Mouse (Mus musculus): ENCODE results near the gene Rplp2. TPM values are rescaled to one million over a fixed set of nuclear protein-coding genes. Genes with fewer than 3 reads are reported as not detected.
"Not testable (repeated sequence)": the region's sequence is repeated elsewhere in the genome, so short reads cannot be mapped to it uniquely, and the experiment has no call there.

The Rplp2 gene
- 1,000 to 10,000 TPM; 1,094 to 1,114 TPM for total RNA-seq (2021)
- long read RNA-seq, experiment 1, transcript Rplp2-201 (5 exons, 964 nt) = major isoform, 579 of 643 reads
- long read RNA-seq, experiment 1, transcript Rplp2-202 (4 exons, 449 nt) = minor isoform, 13 of 643 reads
- long read RNA-seq, experiment 1, transcript Rplp2-204 (2 exons, 399 nt) = minor isoform, 7 of 643 reads
- long read RNA-seq, experiment 1, partial matches to known transcripts = 6 of 643 reads
- long read RNA-seq, experiment 1, other reads (novel, unspliced or antisense) = 35 of 643 reads
- long read RNA-seq, experiment 2, transcript Rplp2-201 (5 exons, 964 nt) = major isoform, 273 of 298 reads
- long read RNA-seq, experiment 2, transcript Rplp2-202 (4 exons, 449 nt) = minor isoform, 7 of 298 reads
- long read RNA-seq, experiment 2, partial matches to known transcripts = 2 of 298 reads
- long read RNA-seq, experiment 2, other reads (novel, unspliced or antisense) = 13 of 298 reads

- peak; percentile 96 to 97 for DNase-seq
Observed at GRCm38 (mm10) chr7:141447110-141447991, at the start of gene Rplp2. Rplp2 (plus strand) TSS chr7:141447370.

DNA sequence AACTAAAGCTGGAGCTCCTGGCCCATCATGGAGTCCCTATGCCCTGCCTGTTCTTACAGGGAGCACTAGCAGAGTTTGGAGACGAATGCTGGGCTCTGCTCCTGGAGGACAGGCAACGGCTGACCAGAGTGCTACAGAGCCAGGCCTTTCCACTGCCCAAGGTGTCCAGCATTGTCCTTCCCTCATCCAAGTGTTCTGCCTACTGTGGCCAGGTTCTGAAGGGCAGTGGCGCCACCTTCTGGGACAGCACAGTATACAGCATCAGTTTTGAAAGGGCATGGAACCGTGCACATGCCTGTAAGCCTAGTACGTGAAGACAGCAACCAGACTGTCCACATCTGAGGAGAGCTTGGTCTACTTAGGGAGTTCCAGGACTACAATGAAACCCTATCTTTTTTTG lies 43.9 kb upstream of the Rplp2 start:
- peak; percentile 80 to 81 for DNase-seq

DNA sequence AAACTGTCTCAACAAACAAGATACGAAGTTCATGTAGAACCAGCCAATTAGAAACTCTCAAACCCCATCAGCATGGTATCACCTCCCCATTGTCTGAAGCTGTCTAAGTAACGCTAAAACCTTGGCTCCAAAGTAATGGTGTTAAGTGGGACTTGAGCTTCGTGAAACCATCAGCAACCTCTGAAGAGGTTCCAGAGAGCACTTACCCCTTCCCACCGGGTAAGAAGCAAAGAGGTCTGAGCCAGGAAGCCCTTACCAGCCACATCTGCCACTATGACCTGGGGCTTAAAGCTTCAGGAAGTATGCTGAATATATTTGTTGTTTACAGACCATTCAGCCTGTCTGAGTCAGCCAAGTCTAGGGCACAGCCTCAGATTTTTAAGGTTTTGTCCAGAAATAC lies 41.7 kb upstream of the Rplp2 start:
- no peak for DNase-seq

DNA sequence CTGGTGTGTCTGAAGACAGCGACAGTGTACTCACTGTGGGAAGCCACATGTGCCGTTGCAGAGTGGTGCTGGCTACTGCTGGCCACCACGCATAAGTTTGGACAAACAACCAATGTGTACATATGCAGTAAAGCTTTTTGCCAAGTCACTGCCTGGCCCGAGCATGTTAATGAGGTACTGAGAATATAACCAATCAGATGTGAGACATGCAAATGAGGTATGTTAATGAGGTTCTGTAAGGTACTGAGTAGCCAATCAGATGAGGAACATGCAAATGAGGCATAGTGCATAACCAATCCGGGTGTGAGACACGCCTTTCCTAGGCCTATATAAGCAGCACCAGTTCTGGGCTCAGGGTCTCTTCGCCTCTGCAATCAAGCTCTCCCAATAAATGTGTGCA lies 39.5 kb upstream of the Rplp2 start:
- not testable (repeated sequence) for DNase-seq

DNA sequence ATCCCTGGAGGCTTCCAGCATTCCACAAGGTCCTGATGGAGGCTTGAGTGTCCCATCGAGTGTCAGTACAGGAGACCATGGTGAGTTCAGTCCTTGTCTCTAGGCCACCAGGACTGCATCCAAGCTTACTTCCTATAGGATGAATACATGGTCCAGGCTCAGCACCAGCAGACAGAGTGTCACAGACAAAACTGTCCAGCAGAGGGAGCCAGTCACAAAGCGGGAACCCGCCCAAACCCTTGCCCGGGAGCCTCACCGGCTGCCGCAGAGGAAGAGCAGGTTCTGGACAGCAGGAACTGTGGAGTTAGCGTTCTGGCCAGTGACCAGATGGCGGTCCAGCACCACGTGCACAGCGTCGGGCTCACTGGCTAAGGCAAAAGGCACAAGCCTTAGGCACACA lies 38.3 kb upstream of the Rplp2 start:
- DNase-seq = peak; percentile 91 to 93

DNA sequence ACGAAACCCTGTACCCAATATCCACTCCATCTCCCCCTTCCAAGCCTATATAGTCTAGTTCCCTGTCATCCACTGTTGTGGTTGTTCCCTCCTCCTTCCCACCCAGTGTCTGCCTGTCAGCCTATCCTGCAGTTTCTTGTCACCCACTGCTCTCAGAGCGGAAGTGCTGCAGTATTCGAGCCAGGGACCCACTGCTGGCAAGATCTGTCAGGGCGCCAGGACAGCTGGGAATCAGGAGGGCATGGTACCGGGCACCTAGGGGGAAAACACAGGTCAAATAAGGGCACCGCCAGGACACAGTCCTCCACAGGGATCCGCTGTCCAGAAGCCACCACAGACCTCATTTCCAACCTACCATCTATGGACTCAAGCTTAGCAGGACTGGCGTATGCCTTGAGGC lies 36.5 kb upstream of the Rplp2 start:
- DNase-seq = no peak

GRCm38 (mm10) chr7:141411667-141412066 lies 35.5 kb upstream of the Rplp2 start:
- no peak for DNase-seq

DNA sequence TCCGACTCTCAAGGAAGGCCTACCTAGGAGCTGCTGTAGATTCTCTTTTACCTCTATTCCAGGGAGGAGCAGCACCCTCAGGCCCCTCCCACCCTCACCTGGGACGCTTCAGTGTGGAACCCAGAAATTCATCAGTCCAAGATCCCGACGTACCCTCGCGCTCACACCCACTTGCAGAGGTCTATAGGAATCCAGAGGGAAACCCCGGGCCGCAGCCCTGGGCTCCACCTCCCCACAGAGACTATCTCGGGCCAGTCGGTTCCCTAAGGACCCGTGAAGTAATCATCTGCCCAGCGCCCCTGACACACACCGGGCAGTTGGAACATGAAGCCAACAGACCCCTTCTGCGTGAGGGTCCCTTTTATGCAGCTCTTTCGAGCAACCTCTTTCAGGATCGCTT lies 33.8 kb upstream of the Rplp2 start:
- no peak for DNase-seq

DNA sequence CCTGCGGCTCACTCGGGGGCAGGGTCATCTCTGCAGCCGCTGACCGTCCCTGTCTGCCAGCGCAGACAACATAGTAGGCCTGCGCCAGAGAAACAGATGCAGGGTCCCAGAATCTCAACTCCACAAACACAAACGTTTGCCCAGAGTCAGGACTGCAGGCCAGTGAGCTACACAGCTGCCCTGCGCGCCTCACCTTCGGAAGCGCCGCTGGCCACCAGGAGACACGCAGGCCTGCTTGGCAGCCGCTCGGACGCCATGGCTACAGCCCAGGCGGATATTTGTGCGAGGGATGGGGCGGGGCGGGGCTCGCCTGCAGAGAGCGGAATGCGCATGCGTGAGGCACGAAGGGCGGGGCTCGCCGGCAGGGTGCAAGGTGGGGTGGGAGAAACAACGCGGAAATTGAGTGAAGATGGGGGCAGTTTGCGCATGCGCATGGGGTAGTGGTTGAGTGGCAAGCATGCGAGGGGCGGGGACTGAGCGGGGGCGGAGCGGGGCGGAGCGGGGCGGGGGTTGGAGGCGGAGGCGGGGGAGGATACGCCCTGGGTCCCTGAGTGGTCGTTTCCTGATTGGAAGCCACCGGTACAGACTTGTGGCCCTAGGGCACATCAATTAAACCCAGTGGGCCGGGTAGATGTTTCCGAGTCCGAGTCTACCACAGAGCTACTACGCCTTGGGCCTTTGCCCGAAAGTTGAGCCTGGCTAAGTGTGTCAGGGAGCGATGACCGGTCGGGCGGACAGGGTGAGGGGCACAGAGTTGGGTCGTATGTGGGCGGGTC lies 33.2 kb upstream of the Rplp2 start, which contains the start of gene Gatd1:
Gene Gatd1 (minus strand): TSS at position 328 of the 776 bp plus-strand sequence.
- DNase-seq = peak; percentile 100

DNA sequence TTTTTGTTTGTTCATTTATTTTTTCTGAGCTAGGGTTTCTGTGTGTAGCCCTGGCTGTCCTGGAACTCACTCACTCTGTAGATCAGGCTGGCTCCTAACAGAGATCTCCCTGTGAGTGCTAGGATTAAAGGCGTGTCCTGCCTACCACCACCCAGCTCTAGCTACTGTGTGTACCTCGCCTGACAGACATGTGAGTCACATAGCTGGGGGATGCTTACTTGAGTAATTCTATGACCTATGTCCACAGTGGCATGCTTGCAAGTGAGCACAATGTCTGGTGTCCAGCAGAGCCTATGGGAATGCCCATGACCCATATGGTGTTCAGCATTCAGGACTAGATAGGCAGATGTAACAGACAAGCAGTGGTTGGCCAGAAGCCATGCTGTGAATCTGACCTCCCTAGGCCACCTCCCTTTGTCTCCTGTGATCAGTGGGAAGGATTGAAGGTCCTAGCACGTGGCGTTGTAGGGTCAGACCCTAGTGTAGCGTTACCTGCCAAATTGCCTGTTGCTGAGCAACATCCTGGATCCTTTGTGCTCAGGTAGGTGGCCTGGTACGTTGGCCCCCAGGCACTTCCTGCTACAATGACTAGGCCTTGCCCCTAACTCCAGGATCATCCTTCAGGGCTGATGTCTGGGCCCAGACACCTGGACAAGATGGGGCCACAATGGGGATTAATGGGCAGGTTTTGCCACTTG lies 30.9 kb upstream of the Rplp2 start:
- DNase-seq = no peak

DNA sequence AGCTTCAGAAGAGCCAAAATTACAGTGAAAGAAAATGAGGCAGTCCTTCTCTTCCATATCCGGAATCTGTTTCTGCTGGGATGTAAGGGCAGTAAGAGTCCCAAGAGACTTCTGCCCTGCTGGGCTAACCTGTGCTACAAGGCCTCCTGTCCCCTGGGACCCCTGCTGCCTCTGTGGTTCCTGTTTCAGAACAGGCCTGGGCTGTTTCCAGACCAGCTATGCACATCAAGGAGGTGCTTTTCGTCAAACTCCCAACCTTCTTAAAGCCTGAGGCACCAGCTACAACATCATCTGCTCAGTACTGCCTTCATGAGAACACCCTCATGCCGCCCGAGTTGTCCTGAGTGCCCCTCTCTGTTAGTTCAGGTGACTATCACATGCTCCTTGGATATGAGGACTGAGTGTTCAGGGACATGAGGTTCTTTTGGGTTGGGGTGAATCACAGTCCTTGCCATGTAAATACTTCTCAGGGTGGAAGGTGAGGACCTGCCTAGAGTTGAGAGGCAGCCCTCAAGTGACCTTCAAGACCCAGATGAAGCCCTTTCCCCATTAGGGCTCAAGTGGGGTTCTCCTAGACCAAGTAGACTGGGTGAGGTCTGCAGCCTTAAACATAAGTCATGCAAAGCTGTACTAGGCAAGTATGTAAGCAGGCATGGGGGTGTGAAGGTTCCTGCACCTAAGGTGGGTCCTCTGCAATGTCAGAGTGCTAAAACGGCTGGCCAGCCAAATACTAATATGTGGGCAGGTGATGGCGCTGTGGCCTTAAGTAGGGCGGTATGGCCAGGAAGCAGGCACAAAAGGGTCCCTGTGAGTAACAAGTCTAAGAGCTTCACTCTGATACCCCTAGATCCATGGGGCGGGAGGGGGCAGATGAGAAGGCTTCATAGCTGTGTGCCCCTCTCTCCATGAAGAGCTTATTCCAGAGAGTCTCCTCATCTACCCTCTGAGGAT lies 29.2 kb upstream of the Rplp2 start:
- DNase-seq = no peak

DNA sequence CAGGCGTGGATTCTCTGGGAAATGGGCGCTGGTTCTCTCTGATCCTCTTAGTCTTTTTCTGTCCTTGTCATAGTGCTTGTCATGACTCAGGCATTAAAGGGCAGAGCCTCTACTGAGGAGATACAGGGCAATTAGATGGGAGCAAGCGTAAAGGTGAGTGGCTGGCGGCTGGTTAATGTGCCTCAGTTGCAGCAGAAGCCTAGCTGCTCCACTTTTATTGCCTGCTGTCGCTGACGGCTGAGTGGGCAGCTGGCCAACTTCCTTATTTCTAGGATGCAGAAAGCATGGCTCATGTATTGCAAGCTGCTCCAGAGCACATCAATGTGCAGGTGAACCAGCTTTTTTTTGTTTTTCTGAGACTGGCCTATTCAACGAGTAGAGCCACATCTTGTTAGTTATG lies 28.2 kb upstream of the Rplp2 start:
- DNase-seq = peak; percentile 50 to 55

DNA sequence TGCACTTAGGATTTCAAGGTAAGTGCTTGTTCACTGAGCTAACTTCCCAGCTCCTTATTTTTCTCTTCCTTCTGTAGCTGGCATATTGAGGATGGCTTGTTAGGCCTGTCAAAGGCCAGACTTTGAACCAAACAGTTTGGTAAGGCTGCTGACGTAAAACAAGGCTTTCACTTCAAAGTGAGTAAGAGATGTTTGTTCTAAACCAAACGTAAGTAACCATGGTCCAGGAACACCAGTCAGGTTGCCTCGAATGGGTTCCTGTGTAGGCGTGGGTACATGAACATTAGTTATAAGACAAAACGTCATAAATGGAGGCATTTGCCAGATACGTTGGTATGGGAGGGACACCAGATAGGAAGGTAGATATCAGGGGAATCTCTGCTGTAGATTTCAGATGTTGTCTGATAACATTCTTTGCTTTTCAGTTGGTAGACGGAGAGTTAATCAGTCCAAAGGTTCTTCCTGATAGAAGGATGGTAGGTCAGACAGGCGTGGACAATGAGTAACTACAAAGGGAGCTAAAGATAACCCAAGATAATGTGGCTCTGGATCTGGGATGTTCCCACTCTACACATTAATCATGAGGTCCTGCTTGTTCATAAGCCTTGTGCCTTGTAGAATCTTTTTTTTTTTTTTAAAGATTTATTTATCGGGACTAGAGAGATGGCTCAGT lies 27.0 kb upstream of the Rplp2 start:
- DNase-seq = no peak

GRCm38 (mm10) chr7:141423811-141424210 lies 23.4 kb upstream of the Rplp2 start:
- DNase-seq = no peak

DNA sequence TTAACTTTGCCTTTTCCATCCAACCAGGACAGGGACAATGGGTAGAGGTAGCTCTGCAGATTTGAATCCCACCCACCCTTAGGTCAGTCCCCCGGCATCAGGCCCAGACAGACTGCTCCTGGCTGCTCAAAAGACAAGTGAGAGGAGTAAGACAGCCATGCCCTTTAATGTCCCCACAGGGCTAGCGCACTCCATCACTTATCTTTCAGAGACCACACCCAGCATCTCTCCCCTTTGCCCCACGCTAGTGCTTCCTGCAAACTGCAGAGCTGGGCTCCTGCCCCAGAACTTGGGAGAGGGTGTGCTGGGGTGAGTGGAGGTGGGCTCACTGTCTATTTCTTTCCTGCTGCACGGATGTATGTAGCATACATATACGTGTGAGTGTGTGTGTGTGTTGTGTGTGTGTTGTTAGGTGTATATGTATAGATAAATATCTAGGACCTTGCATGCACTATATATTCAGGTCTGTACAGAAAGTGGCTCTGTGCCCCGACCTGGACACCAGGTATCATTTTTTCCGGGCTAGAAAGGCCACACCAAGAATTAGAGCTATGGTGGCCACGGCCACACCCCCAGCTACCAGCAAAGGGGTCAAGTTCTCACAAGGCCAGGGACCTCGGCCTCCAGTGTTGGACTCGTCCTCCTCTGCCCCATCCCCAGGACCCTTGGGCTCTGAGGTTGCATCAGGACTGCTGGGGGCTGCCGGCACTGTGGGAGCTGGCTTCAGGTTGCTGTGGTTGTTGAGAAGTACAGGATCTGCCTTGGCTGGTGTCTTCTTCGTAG lies 20.0 kb upstream of the Rplp2 start:
- DNase-seq = no peak

GRCm38 (mm10) chr7:141428701-141429100 lies 18.5 kb upstream of the Rplp2 start:
- DNase-seq = no peak

GRCm38 (mm10) chr7:141429310-141429709 lies 17.9 kb upstream of the Rplp2 start, which contains the start of gene Cend1:
Cend1 (minus strand) TSS chr7:141429491.
- DNase-seq = peak; percentile 57 to 66

DNA sequence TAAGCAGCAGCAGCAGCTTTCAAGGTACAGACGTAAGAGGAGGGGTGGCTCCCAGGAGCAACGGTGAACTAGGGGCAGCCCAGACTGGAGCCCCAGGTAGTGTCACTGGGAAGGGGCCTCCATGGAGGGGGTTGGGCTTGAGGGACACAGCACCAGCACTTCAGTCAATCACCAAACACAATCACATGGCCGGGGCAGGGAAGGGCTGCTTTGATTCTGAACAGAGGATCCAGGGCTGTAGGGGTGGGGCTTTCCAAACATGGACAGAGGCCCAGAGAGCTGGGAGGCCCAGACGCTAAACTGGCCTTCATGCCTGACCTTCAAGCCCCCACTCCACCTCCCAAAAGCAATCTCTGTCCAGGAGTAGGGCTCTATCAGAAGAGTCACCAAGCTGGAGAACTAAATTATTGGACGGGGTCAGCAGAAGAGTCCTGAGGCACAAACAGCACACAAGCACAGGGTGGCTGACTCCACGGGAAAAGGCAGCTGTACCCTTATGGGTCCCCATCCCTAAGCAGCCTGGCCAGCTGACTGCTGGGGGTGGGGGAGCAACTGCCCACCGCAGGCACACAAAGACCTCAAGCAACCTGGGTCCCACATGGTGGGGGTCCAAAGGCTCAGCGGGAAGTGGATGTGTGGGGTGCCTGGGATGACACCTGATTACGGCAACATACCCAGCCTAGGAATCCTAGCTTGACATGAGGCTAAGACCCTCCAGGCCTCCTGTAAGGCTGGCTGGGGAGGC lies 17.2 kb upstream of the Rplp2 start:
- DNase-seq = peak; percentile 62 to 70
